Mouse (Mus musculus) ES-Bruce4 (cell line): ENCODE measurements around the gene Homer2. TPM values are rescaled to one million over a fixed set of nuclear protein-coding genes. Genes with fewer than 3 reads are reported as not detected.

ENCODE experiments used
- H3K27ac ChIP-seq: 2 replicates; pipeline ENCODE4 v1.5.1; 2012; ENCODE audit warnings: low read length, inconsistent platforms; ENCODE audit not compliant: insufficient read depth
- H3K27me3 ChIP-seq: 2 replicates; pipeline ENCODE4 v1.6.1; 2012; ENCODE audit warnings: mild to moderate bottlenecking, low read length, inconsistent platforms; ENCODE audit not compliant: control insufficient read depth, poor library complexity, insufficient read depth, severe bottlenecking
- H3K36me3 ChIP-seq: 2 replicates; pipeline ENCODE4 v1.6.1; 2012; ENCODE audit warnings: inconsistent platforms, mild to moderate bottlenecking, low read length, moderate library complexity; ENCODE audit not compliant: control insufficient read depth, poor library complexity, insufficient read depth, severe bottlenecking
- H3K4me1 ChIP-seq: one replicate; pipeline ENCODE4 v1.8.1; 2011; ENCODE audit warnings: low read length; ENCODE audit not compliant: control insufficient read depth, insufficient read depth
- H3K4me3 ChIP-seq: 2 replicates; pipeline ENCODE4 v1.5.1; 2011; ENCODE audit warnings: low read depth, mild to moderate bottlenecking, low read length
- H3K9ac ChIP-seq: 2 replicates; pipeline ENCODE4 v1.6.1; 2012; ENCODE audit warnings: low read depth, mild to moderate bottlenecking, inconsistent platforms; ENCODE audit not compliant: poor library complexity, severe bottlenecking
- H3K9me3 ChIP-seq: replicated peaks from 2 replicates; pipeline ENCODE4 v1.6.1; 2012; ENCODE audit warnings: mild to moderate bottlenecking, low read length, inconsistent platforms; ENCODE audit not compliant: control insufficient read depth, poor library complexity, insufficient read depth, severe bottlenecking
- CTCF ChIP-seq: IDR thresholded peaks from one replicate; pipeline ENCODE4 v1.8.1; 2011; ENCODE audit warnings: low read depth, low read length
- EP300 ChIP-seq: IDR thresholded peaks from 2 replicates; pipeline ENCODE4 v1.6.1; 2011; ENCODE audit warnings: low read depth, low read length; ENCODE audit not compliant: insufficient read depth
- POLR2A ChIP-seq: IDR thresholded peaks from one replicate; pipeline ENCODE4 v1.8.1; 2011; ENCODE audit warnings: low read length; ENCODE audit not compliant: insufficient read depth
- polyA plus RNA-seq: library from polyadenylated mRNA; stranded (reverse); fragments of >200 nt; gene quantifications from 2 replicates; pipeline ENCODE4 v1.2.4, GENCODE M21; 2011; ENCODE audit warnings: low read depth; ENCODE audit not compliant: missing spikeins, insufficient read depth, insufficient read length

The Homer2 gene
- polyA plus RNA-seq, 1 experiment = 9.2 TPM

GRCm38 (mm10) chr7:81631261-81631660, 76.1 kb downstream of the Homer2 start:
- H3K27me3 ChIP-seq = no peaks in the 10 kb centered on the region
- no peak for TF ChIP-seq EP300
- no peak for TF ChIP-seq POLR2A
- no peak for TF ChIP-seq CTCF
- H3K9me3 ChIP-seq = no peaks in the 10 kb centered on the region
- H3K4me3 ChIP-seq = no peak overlapping the region
- H3K36me3 ChIP-seq = no peaks in the 10 kb centered on the region
- H3K4me1 ChIP-seq = no peaks in the 10 kb centered on the region
- H3K27ac ChIP-seq = no peak overlapping the region
- H3K9ac ChIP-seq = no peak overlapping the region

- no peaks in the 10 kb centered on the region for H3K27me3 ChIP-seq
- TF ChIP-seq CTCF (peak; percentile 54), EP300 (no peak), POLR2A (no peak)
- H3K4me3 ChIP-seq = no peak overlapping the region
- H3K36me3 ChIP-seq = no peaks in the 10 kb centered on the region
- H3K4me1 ChIP-seq = peaks cover 2% of the 10 kb centered on the region
- no peaks in the 10 kb centered on the region for H3K9me3 ChIP-seq
- no peak overlapping the region for H3K9ac ChIP-seq
- H3K27ac ChIP-seq = no peak overlapping the region
Measured at GRCm38 (mm10) chr7:81626460-81626859, 80.9 kb downstream of the Homer2 start.

- Histone ChIP-seq H3K9ac (no peak overlapping the region), H3K27me3 (no peaks in the 10 kb centered on the region), H3K36me3 (no peaks in the 10 kb centered on the region), H3K9me3 (no peaks in the 10 kb centered on the region), H3K4me3 (no peak overlapping the region), H3K27ac (no peak overlapping the region), H3K4me1 (peaks cover 2% of the 10 kb centered on the region)
- no peak for TF ChIP-seq POLR2A
- no peak for TF ChIP-seq EP300
- no peak for TF ChIP-seq CTCF
Measured at GRCm38 (mm10) chr7:81623767-81624166, 83.6 kb downstream of the Homer2 start.

GRCm38 (mm10) chr7:81622793-81623192, 84.5 kb downstream of the Homer2 start:
- H3K4me1 ChIP-seq = peaks cover 2% of the 10 kb centered on the region
- no peak overlapping the region for H3K9ac ChIP-seq
- H3K9me3 ChIP-seq = no peaks in the 10 kb centered on the region
- H3K27me3 ChIP-seq = no peaks in the 10 kb centered on the region
- TF ChIP-seq POLR2A (no peak), EP300 (no peak), CTCF (no peak)
- no peak overlapping the region for H3K4me3 ChIP-seq
- no peak overlapping the region for H3K27ac ChIP-seq
- no peaks in the 10 kb centered on the region for H3K36me3 ChIP-seq

GRCm38 (mm10) chr7:81615031-81615430, 92.3 kb downstream of the Homer2 start:
- TF ChIP-seq CTCF = no peak
- no peak for TF ChIP-seq EP300
- no peak for TF ChIP-seq POLR2A

GRCm38 (mm10) chr7:81612856-81613635, 94.3 kb downstream of the Homer2 start:
- no peak overlapping the region for H3K4me3 ChIP-seq
- peaks cover 3% of the 10 kb centered on the region for H3K4me1 ChIP-seq
- H3K9ac ChIP-seq = no peak overlapping the region
- H3K9me3 ChIP-seq = no peaks in the 10 kb centered on the region
- H3K36me3 ChIP-seq = no peaks in the 10 kb centered on the region
- TF ChIP-seq EP300 (no peak), POLR2A (no peak), CTCF (no peak)
- no peaks in the 10 kb centered on the region for H3K27me3 ChIP-seq
- no peak overlapping the region for H3K27ac ChIP-seq

More at GRCm38 (mm10) chr7:81615031-81615430, 92.3 kb downstream of the Homer2 start:
- 0 out of 2 replicates have a peak overlapping the region, but pooled peaks have one; percentile 13 for H3K27ac ChIP-seq
- H3K9ac ChIP-seq = no peak overlapping the region
- peaks cover 3% of the 10 kb centered on the region for H3K4me1 ChIP-seq
- H3K27me3 ChIP-seq = no peaks in the 10 kb centered on the region
- no peak overlapping the region for H3K4me3 ChIP-seq
- H3K36me3 ChIP-seq = no peaks in the 10 kb centered on the region
- H3K9me3 ChIP-seq = no peaks in the 10 kb centered on the region
